Mouse (Mus musculus) cerebellum, adult 8-10 months (tissue): ENCODE results near the gene Gm1979.
"Not testable (repeated sequence)": the region's sequence is repeated elsewhere in the genome, so short reads cannot be mapped to it uniquely, and the experiment has no call there.

ENCODE experiments used
- DNase-seq: peaks from one replicate; pipeline ENCODE4 v3.0.0; 2022

Gene Gm1979

DNA sequence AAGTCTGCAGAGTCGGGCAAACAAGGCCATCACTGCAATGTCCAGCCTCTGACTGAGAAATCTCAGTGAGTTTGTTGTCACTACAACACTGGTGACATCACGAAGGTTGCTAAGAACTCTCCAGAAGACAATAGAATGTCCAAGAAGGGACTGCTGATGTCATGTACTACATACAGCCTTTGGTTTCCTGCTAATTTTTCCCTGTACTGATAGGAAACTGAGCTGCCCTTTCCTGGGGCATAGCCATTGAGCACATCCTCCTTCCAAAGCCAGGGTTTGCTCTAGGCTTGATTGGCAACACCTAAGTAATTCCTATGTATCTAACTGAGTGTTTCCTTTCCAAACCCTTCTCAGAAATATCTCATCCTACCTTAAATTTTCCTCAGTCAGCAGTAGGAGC, at the start of gene Gm1979:
Gene Gm1979 (minus strand): TSS at position 101 of the 400 bp plus-strand sequence.
- DNase-seq, result not testable (repeated sequence)

DNA sequence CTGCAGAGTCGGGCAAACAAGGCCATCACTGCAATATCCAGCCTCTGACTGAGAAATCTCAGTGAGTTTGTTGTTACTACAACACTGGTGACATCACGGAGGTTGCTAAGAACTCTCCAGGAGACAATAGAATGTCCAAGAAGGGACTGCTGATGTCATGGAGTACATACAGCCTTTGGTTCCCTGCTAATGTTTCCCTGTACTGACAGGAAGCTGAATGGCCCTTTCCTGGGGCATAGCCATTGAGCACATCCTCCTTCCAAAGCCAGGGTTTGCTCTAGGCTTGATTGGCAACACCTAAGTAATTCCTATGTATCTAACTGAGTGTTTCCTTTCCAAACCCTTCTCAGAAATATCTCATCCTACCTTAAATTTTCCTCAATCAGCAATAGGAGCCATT, 34.9 kb upstream of the Gm1979 start, which contains the start of gene Speer4a:
Gene Speer4a (minus strand): TSS at position 101 of the 400 bp plus-strand sequence.
- not testable (repeated sequence) for DNase-seq

DNA sequence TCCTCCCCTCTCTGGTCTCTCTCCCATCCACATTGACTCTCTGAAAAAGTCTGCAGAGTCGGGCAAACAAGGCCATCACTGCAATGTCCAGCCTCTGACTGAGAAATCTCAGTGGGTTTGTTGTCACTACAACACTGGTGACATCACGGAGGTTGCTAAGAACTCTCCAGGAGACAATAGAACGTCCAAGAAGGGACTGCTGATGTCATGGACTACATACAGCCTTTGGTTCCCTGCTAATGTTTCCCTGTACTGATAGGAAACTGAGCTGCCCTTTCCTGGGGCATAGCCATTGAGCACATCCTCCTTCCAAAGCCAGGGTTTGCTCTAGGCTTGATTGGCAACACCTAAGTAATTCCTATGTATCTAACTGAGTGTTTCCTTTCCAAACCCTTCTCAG, 18.2 kb upstream of the Gm1979 start, which contains the start of gene Gm5862:
Gene Gm5862 (minus strand): TSS at position 101 of the 400 bp plus-strand sequence.
- not testable (repeated sequence) for DNase-seq

DNA sequence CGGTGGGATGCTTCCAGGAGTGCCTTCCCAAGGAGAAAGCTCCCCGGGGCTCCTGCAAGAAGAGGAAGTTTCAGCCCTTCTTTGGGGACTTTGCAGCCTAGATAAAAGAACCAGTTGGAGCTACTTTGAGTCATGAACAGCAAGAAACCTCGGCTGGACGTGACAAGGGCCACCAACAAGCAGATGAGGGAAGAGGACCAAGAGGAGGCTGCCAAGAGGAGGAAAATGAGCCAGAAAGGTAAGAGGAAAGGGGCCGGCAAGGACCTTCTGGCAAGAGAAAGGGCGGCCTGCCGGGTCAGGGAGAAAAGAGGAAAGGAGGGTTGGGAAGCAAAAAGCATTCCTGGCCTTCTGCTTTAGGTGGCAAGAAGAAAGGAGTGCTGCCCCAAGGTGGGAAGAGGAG, 3.1 kb upstream of the Gm1979 start:
- not testable (repeated sequence) for DNase-seq

DNA sequence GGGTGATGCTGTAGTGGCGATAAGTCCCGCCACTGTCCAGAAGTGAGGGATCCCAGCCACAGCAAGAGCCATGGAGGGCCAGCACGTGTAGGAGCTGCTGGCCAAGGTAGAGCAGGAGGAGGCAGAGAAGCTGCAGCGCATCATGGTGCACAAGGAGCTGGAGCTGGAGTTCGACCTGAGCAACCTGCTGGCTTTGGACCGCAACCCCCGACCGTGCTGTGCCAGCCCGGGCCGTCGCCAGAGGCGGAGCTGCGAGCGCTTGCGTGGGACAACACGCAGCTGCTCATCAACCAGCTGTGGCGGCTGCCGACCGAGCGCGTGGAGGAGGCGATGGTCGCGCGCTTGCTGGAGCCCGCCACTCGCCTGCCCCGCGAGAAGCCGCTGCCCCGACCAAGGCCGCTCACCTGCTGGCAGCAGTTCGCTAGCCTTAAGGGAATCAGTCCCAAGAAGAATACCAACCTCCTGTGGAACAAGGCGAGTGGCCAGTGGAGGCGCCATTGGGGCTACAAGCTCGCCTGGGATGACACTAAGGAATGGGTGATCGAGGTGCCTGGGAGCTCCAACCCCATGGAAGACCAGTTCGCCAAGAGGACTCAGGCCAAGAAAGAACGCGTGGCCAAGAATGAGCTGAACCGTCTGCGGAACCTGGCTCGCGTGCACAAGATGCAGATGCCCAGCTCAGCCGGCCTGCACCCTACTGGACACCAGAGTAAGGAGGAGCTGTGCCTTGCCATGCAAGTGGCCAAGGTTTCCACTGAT, 2.5 kb upstream of the Gm1979 start:
- peak; percentile 17 for DNase-seq

DNA sequence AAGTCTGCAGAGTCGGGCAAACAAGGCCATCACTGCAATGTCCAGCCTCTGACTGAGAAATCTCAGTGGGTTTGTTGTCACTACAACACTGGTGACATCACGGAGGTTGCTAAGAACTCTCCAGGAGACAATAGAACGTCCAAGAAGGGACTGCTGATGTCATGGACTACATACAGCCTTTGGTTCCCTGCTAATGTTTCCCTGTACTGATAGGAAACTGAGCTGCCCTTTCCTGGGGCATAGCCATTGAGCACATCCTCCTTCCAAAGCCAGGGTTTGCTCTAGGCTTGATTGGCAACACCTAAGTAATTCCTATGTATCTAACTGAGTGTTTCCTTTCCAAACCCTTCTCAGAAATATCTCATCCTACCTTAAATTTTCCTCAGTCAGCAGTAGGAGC, 16.0 kb downstream of the Gm1979 start, which contains the start of gene Gm21698:
Gene Gm21698 (minus strand): TSS at position 101 of the 400 bp plus-strand sequence.
- DNase-seq, result not testable (repeated sequence)

DNA sequence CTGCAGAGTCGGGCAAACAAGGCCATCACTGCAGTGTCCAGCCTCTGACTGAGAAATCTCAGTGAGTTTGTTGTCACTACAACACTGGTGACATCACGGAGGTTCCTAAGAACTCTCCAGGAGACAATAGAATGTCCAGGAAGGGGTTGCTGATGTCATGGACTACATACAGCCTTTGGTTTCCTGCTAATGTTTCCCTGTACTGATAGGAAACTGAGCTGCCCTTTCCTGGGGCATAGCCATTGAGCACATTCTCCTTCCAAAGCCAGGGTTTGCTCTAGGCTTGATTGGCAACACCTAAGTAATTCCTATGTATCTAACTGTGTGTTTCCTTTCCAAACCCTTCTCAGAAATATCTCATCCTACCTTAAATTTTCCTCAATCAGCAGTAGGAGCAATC, 32.0 kb downstream of the Gm1979 start, which contains the start of gene Gm21680:
Gene Gm21680 (minus strand): TSS at position 101 of the 400 bp plus-strand sequence.
- not testable (repeated sequence) for DNase-seq

DNA sequence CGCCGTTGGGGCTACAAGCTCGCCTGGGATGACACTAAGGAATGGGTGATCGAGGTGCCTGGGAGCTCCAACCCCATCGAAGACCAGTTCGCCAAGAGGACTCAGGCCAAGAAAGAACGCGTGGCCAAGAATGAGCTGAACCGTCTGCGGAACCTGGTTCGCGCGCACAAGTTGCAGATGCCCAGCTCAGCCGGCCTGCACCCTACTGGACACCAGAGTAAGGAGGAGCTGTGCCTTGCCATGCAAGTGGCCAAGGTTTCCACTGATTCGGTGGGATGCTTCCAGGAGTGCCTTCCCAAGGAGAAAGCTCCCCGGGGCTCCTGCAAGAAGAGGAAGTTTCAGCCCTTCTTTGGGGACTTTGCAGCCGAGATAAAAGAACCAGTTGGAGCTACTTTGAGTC, 47.5 kb downstream of the Gm1979 start:
- DNase-seq, result not testable (repeated sequence)

DNA sequence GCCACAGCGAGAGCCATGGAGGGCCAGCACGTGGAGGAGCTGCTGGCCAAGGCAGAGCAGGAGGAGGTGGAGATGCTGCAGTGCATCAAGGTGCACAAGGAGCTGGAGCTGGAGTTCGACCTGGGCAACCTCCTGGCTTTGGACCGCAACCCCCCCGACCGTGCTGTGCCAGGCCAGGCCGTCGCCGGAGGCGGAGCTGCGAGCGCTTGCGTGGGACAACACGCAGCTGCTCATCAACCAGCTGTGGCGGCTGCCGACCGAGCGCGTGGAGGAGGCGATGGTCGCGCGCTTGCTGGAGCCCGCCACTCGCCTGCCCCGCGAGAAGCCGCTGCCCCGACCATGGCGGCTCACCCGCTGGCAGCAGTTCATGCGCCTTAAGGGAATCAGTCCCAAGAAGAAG, 48.0 kb downstream of the Gm1979 start:
- not testable (repeated sequence) for DNase-seq

GRCm38 (mm10) chr5:25954317-25954716, 50.3 kb downstream of the Gm1979 start, which contains the start of gene Gm21671:
Gene Gm21671 (minus strand): TSS chr5:25954417.
- DNase-seq, result not testable (repeated sequence)
